Mouse (Mus musculus) right cerebral cortex, postnatal 10 days (tissue): ENCODE data around the gene Itgb5.

Experiments
- DNase-seq, 2 experiments: peaks; one replicate each; pipeline ENCODE4 v3.0.0; 2021; ENCODE audit warnings: low spot score in 2 of 2

The Itgb5 gene

DNA sequence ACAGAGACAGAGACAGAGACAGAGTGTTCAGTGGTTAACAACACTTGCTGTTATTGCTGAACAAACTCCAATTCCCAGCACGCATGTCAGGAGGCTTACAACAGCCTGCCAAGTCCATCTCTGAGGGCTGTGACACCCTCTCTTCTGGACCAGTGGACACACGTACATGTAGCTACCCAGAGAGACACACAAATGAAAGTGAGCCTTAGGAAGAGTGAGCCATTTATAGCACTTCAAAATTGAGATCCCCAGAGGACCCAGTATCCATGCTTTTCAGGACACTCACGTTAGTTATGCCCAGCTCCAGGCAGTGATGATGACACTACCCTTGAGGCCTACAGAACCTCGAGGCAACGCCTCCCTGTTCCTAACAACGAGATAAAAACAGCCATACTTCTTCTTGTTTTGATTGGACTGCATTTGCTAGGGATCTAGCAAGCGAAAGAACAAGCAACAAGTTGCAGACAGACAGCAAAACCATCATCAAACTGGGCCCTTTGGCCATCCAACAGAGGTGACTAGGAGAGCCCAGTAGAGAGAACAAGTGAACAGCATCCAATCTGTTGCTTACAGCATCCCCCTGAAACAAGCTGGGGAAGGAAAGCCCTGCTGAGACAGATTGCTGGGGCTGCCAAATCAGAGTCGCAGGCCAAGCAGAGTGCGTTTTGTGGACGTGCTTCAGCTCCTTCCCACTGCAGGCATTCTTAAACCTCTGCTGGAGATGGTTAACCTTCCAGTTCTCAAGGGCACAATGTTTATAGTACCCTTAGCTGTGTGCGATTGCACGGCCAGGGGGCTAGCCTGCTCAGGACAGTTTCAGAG lies 109.1 kb downstream of the Itgb5 start:
- DNase-seq, result no peak

GRCm38 (mm10) chr16:33939133-33939531 lies 109.7 kb downstream of the Itgb5 start:
- DNase-seq, result no peak

- no peak for DNase-seq
These were observed 110.2 kb downstream of the Itgb5 start for GRCm38 (mm10) chr16:33939636-33940035.

DNA sequence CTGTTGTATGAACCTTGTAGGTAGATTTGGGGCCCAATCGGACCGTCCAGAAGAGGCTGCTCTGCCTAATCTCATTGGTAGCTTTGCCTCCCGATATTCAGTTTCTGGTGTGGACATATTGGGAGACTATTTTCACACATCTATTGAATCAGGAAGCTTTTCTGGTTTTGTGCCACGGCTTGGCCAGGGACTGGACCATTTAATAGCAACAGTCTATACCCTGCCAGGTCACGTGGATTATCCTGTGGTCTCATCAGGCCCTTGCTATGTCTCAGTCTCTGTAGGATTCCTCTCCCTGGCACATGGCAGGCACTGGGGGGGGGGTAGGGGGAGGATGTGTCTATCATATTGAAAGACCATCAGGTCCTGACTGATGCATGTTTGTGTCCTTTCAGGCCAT lies 110.6 kb downstream of the Itgb5 start:
- DNase-seq, result no peak

GRCm38 (mm10) chr16:33941271-33941781 lies 111.9 kb downstream of the Itgb5 start:
- peak; percentile 72 to 81 for DNase-seq

DNA sequence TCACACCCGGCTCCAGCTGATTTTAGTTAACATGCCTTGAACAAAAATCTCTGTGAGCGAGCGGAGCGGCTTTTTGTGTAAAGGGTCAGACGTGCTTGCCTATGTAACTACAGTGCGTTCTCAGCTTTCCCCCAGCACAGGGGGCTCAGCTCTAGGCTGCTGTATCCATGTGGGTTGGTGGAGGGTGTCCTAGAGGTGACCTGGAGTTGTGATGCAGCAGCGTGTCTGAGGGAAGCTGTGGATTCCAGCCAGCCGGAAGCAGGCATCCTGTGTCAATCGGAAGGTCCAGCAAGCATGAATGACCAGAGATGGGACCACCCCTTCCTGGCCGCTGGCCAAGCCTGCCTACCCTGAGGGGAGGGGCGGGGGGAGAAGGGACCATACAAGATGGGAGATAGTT lies 112.9 kb downstream of the Itgb5 start:
- DNase-seq, result peak; percentile 46 to 49

DNA sequence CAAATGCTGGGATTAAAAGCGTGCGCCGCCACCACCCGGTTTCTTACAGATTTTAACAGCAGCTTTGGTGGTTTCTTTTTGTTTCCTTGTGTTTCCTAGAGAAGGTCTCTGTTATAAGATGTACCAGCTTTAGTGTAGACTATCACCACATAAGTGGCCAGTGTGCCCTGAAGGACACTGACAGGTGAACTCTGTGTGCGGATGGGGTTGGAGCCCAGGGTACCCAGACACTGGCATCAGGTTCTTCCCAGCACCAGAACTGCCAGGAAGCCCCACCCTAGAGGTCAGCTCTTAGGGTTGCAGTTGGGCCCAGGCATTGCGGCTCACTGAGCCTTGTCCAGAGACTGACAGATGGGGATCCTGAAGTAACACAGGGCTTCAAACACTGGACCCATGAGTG lies 113.9 kb downstream of the Itgb5 start:
- DNase-seq, result no peak

DNA sequence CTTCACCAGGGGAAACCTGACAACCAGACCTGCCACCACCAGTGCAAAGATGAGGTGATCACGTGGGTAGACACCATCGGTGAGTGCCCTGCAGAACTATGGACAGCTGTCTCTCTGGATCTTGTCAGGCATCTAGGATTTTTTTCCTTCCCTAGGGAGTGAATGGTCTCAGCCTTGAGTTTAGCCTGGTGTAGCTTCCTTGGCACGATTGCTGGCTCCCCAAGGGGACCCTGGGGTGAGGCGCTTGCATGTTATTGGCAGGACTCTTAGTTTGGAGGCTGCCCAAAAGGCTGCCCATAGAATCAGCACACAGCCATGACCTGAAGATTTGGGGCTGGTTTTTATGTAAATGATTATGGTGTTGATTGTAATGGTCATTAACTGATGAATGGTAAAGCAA lies 114.7 kb downstream of the Itgb5 start:
- no peak for DNase-seq

GRCm38 (mm10) chr16:33944772-33945171 lies 115.3 kb downstream of the Itgb5 start:
- no peak for DNase-seq

- no peak for DNase-seq
These were observed 116.6 kb downstream of the Itgb5 start for GRCm38 (mm10) chr16:33946021-33946420.

GRCm38 (mm10) chr16:33947664-33948571 lies 118.5 kb downstream of the Itgb5 start:
- no peak for DNase-seq

GRCm38 (mm10) chr16:33950386-33950785 lies 120.9 kb downstream of the Itgb5 start:
- no peak for DNase-seq

DNA sequence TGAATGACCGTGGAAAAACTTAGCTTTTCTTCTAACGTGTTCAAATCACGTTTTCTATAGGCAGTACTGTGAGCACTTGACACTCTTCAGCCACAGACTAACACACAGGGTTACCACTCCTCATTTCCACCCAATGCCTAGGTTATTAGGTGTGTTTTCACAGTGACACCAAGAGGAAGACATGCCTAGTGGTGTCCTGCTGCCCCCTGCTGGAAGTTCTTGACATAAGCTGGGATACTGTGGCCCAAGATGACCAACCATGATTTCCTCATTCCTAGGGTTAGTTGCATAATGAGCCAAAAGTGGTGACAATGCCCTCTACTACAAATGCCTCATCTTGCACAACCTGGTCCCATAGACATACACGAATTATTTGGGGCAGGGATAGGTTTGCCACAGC lies 121.4 kb downstream of the Itgb5 start:
- peak; percentile 74 to 83 for DNase-seq

DNA sequence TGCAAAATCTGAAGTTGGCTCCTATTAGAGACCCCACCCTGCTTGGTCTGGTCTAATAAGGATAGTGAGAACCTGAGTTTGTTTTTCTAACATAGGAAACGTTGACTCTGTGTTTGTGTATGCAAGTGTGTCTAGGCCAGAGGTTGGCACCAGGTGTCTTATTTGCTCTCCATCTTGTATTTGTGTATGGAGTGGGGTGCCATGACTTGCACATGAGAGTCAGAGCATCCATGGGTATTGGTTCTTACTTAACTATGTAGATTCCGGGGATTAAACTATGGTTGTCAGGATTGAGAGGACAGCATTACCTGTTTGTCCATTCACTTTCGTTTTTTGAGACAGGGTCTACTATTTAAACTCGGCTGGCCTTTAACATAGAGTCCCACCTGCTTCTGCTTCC lies 123.5 kb downstream of the Itgb5 start:
- DNase-seq, result no peak

GRCm38 (mm10) chr16:33954793-33955192 lies 125.3 kb downstream of the Itgb5 start:
- no peak for DNase-seq

DNA sequence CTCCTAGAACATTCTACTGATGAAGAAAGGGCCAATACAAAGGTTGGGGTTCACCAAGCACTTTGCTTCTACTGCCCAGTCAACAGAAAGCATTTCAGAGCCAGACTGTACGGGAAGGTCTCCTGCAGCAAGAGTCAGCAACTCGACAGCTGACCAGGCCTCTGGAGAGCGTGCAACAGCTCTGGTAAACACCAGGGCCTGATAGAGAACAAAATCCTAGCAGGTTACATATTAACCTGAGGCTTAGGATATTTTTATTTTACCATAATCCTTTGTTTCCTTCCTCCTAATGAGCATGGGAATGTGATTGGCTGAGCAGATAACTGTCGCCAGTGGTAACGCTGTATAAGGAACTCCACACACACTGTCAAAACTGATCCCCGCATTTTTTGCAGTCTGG lies 134.0 kb downstream of the Itgb5 start:
- DNase-seq, result no peak

DNA sequence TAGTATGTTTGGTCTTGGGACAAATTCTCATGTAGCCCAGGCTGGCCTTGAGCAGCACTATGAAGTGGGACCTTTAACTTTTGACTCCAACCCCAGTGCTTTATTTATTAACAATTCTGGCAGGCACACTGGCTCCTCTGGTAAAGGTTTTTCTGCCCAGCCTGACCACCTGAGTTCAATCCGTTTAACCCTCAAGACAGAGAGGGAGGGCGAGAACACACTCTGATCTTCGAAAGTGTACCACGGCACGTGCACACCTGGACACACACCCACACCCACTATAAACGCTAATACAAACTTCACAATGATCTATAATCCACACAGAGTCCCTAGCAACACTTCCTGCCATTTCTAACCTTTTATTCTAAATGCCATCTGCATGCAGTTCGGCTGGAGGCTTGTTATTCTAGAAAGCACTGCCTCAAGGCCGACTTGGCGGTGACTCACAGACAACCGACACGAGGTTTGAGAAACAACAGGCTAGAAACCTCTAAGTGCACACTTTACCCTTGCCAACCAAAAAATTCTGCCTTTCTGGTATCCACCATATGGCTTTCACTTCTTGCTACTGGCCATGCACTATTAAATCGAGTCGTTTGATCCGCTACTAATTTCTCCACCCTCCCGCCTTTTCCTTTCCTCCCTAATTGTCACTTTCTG lies 136.5 kb downstream of the Itgb5 start:
- no peak for DNase-seq

GRCm38 (mm10) chr16:33966538-33967282 lies 137.2 kb downstream of the Itgb5 start, which contains the start of gene Umps:
Gene Umps (minus strand): TSS chr16:33967038.
- peak; percentile 92 for DNase-seq

GRCm38 (mm10) chr16:33967283-33967640 lies 137.8 kb downstream of the Itgb5 start:
- no peak for DNase-seq

GRCm38 (mm10) chr16:33979855-33980254 lies 150.4 kb downstream of the Itgb5 start:
- DNase-seq, result no peak

- DNase-seq, result no peak
These were observed 154.2 kb downstream of the Itgb5 start for GRCm38 (mm10) chr16:33983712-33984111.
